Mouse (Mus musculus): ENCODE results near the gene Zfp764. TPM values are rescaled to one million over a fixed set of nuclear protein-coding genes. Genes with fewer than 3 reads are reported as not detected.
"Not testable (repeated sequence)": the region's sequence is repeated elsewhere in the genome, so short reads cannot be mapped to it uniquely, and the experiment has no call there.

The Zfp764 gene
- total RNA-seq, 2 experiments from 2014 or later: 2.9 to 4.1 TPM

- peak; percentile 98 for DNase-seq (ENCODE audit: low spot score in 2 of 2)
- intact Hi-C loops (cut with DNase I): no loop called here
Measured at GRCm38 (mm10) chr7:127393157-127393943, 13.3 kb downstream of the Zfp764 start, which contains the start of gene E430018J23Rik. E430018J23Rik (minus strand) TSS chr7:127393629.

DNA sequence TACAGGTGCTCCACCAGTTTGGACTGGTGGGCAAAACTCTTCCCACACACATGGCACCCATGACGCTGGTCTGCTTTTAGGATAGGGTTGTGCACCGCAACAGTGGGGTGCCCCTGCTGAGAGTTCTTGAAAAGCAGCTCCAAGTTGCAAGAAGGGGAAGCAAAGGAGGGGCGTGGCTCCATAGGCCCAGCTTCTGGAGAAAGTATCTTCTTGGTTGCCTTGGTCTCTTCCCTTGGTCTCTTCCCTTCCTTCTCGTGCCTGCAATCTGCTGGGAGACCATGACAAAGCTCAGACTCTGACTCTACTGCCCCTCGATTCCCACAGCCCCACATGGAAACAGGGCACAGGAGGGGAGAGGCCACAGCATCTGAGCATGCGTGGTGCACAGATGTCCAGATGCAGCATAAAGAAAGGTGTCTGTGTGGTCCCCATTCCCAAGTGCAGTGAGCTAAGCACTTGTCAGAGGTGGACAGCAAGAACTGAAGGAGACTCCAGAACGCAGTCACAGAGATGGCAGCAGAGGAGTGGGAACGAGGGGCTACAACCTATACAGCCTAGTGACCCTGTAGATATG is 14.3 kb downstream of the Zfp764 start:
- no peak for DNase-seq (ENCODE audit: low spot score in 2 of 2)
- intact Hi-C loops (cut with DNase I): no loop called here

DNA sequence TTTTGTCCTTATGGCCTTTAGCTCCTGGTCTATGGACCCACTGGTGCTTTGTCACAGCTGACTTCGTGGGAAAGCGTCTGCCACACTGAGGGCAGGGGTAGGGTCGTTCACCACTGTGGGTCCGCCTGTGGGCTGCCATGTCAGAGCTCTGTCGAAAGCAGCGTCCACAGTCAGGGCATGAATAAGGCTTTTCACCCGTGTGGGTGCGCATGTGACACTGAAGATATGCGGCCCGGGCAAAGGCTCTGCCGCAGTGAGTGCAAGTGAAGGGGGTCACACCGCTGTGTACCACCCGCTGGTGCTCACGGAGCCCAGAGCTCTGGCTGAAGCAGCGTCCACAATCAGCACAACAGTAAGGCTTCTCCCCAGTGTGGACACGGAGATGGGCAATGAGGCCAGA is 15.1 kb downstream of the Zfp764 start:
- DNase-seq (ENCODE audit: low spot score in 2 of 2): no peak
- intact Hi-C loops (cut with DNase I): no loop called here

DNA sequence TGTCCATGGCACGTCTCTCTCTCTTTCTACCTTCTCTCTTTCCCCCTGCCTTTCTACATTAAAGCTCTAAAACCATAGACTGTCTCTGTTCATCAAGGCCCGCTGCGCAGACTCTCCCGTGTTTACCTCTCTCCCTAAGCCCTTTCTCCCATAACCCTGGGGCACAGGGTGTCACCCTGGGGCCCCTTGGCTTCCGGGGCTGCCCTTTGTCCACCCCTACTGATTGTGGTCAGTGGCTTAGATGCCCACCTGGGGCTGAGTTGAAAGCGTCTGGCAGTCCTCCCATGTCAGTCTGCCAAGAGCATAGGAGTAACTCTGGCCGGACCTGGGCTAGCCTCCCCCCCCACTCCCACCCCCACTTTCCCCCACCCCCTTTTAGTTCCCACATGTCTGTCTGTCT is 16.3 kb downstream of the Zfp764 start:
- DNase-seq (ENCODE audit: low spot score in 2 of 2): no peak
- intact Hi-C loops (cut with DNase I): no loop called here

DNA sequence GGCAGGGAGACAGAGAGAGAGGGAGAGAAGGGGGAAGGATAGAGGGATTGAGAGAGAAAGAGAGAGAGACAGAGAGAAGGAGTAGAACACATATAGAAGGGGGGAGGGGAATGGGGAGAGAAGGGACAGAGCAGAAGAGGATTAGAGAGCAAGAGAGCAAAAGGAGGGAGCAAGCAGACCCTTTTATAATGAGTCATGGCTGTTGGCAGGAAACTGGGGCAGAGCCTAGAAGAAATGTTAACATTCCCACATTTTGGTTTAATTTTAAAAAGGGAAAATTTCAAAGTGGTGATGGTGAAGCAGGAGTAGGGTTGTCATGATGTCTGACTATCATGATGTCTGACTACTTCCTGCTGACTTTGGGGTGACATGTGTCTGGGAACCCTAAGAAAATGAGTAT is 18.4 kb downstream of the Zfp764 start:
- intact Hi-C loops (cut with DNase I); DNase-seq (ENCODE audit: low spot score in 2 of 2): not testable (repeated sequence)

- peak; percentile 94 for DNase-seq (ENCODE audit: low spot score in 2 of 2)
- intact Hi-C loops (cut with DNase I): no loop called here
Measured at GRCm38 (mm10) chr7:127386641-127387392, 19.8 kb downstream of the Zfp764 start, which contains the start of gene 9130019O22Rik. 9130019O22Rik (minus strand) TSS chr7:127387166.

GRCm38 (mm10) chr7:127385560-127385959 is 21.1 kb downstream of the Zfp764 start:
- DNase-seq (ENCODE audit: low spot score in 2 of 2); intact Hi-C loops (cut with DNase I): not testable (repeated sequence)

DNA sequence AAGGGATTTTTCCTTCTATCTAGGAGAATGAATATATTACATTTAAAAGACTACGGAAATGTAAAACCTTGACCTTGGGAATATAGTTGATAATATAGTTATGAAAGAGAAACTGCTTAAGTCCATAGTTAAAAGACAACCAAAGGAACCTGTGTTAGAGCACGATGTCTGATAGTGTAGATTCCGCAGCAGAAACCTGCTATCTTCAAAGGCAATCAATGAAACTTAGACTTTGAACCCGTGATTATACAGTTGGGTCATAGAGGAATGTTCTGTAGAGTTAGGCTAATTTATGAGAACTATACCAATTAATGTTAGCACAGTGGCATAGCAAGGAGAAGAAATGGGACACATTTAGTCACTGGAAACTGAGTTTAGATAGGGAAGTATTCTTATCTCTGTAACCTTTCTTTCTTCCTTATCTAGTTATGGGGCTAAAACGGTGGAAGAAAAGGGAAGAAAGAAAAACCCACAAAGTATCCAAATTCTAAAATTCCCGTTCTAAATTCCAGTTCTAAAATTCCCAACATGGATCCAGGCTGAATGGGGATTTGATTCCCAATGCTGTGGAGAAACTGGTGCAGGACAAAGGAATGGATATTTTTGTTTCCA is 28.2 kb downstream of the Zfp764 start:
- intact Hi-C loops (cut with DNase I): no loop called here
- no peak for DNase-seq (ENCODE audit: low spot score in 2 of 2)

- intact Hi-C loops (cut with DNase I): not testable (repeated sequence)
Measured at GRCm38 (mm10) chr7:127375271-127376245, 31.1 kb downstream of the Zfp764 start, which contains the start of gene Zfp747. Zfp747 (minus strand) TSS chr7:127376050.

GRCm38 (mm10) chr7:127371870-127372269 is 34.8 kb downstream of the Zfp764 start:
- intact Hi-C loops (cut with DNase I); DNase-seq (ENCODE audit: low spot score in 2 of 2): not testable (repeated sequence)

More at GRCm38 (mm10) chr7:127375271-127376245, 31.1 kb downstream of the Zfp764 start, which contains the start of gene Zfp747:
- peak; percentile 94 to 97 for DNase-seq (ENCODE audit: low spot score in 2 of 2)

GRCm38 (mm10) chr7:127371213-127371612 is 35.4 kb downstream of the Zfp764 start:
- intact Hi-C loops (cut with DNase I): no loop called here
- no peak for DNase-seq (ENCODE audit: low spot score in 2 of 2)

DNA sequence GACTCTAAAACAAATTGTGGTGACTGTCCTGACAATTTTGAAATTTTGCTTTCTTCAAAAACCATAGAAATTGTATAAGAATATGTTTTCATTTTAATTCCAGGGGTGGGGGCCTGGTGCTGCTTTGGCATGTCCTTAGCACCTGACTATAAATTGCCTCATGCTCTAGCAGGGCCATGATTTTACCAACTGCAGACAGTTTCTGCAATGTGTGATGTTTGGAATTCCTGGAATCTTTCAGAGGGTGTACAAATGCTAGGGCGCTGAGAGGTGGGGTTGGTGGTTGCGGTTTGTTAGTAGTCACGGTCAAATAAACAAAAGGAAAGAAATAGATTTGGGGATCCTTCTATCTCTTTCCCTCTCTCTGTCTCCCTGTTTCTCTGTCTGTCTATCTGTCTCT is 40.4 kb downstream of the Zfp764 start:
- intact Hi-C loops (cut with DNase I): no loop called here
- DNase-seq (ENCODE audit: low spot score in 2 of 2): no peak

DNA sequence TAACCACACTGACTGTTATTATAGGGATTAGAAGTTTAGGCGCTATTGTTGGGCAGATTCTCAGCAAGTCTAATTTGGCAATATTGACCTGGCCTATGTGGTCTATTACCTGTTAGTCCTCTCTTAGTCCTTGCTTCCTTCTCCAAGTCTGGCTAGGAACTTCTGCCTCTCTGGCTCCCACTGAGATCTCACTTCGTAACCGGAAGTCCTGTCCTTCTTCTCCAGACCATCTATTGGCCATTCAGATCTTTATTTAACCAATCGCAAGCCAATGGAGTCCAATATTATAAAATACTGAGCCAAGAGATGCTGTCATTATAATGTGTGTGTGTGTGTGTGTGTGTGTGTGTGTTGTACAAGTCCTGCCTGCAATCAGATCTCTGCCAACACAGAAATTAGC is 42.5 kb downstream of the Zfp764 start:
- intact Hi-C loops (cut with DNase I): loop anchor here (5.0 kb wide), 1 partner anchor 108 kb away; no protein-coding TSS in a partner anchor
- peak in 1 of 2 experiments; percentile 38 for DNase-seq (ENCODE audit: low spot score in 2 of 2)

- intact Hi-C loops (cut with DNase I): loop anchor here (2.0 to 5.0 kb wide), 2 partner anchors 109 to 135 kb away; no protein-coding TSS in a partner anchor
- no peak for DNase-seq (ENCODE audit: low spot score in 2 of 2)
Measured at GRCm38 (mm10) chr7:127363475-127363921, 43.1 kb downstream of the Zfp764 start.

DNA sequence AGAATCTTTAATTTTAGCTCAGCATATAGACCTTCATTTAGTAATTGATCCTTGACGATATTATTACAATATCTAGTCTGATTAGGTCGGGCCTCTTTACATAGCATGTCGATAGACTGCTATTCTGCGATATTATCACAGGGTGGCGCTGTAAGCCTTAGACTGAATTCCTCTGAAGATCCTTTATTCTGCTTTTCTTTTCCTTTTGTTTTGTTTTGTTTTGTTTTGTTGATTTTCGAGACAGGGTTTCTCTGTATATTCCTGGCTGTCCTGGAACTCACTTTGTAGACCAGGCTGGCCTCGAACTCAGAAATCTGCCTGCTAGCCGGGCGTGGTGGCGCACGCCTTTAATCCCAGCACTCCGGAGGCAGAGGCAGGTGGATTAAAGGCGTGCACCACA is 44.2 kb downstream of the Zfp764 start:
- intact Hi-C loops (cut with DNase I): loop anchor here (2.0 to 5.0 kb wide), 2 partner anchors 110 to 136 kb away; no protein-coding TSS in a partner anchor
- peak; percentile 28 to 44 for DNase-seq (ENCODE audit: low spot score in 2 of 2)

DNA sequence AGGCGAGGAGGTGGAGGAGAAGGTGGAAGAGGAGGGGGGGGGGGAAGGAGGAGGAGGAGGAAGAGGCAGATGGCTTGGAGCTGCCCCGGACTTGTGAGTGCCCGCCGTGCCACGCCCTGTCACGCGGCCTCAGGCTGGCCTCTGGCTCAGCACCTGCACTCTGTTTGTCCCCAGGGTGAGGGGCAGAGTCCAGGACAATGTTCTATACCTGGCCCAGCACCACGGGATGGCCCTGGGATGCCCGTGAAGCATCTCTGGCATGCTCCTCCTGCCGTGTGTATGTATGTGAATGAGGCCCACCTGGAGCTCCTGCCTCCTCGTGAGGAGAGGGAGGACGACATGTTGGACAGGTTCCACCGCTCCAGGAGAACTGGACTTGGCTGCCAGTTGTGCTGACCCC is 45.2 kb downstream of the Zfp764 start:
- intact Hi-C loops (cut with DNase I): loop anchor here (5.0 kb wide), 1 partner anchor 111 kb away; no protein-coding TSS in a partner anchor
- no peak for DNase-seq (ENCODE audit: low spot score in 2 of 2)

DNA sequence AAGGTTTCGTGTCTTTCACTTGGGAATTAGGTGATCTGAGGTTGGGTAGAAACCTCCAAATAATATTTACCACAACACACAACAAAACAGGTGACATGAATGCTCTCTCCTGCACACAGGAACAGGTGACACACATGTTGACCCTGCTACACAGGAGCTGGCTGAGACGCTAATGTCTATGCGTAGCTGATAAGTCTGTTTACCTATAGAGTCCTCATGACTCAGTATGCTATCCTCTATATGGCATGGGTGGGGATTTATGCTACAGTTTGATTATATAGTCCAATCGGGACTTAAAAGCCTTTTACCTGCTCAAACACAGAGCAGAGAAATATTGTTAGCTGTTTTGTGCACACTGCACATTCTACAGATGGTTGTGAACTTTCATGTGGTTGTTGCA is 46.4 kb downstream of the Zfp764 start:
- no peak for DNase-seq (ENCODE audit: low spot score in 2 of 2)
- intact Hi-C loops (cut with DNase I): loop anchor here (5.0 kb wide), 1 partner anchor 112 kb away; no protein-coding TSS in a partner anchor

DNA sequence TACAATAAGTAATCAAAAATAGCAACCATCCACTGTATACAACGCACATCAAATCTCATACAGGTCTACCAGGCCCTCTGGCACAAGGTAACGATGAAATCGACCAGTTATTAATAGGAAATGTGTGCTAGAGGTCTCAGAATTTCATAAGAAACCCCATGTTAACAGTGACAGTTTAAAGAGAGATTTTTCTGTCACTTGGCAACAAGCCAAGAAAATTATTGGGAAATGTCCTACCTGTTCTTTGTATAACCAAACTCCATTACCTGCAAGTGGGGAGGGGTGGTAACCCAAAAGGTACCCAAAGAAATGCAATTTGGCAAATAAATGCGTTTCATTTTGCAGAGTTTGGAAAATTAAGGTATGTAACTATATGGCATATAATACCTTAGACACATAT is 48.1 kb downstream of the Zfp764 start:
- intact Hi-C loops (cut with DNase I): no loop called here

More for the DNA sequence above, 48.1 kb downstream of the Zfp764 start:
- no peak for DNase-seq (ENCODE audit: low spot score in 2 of 2)

All from left cerebral cortex, postnatal 14 days (tissue).